Mouse (Mus musculus): ENCODE data around the gene Exoc5. TPM values are rescaled to one million over a fixed set of nuclear protein-coding genes. Genes with fewer than 3 reads are reported as not detected.

Exoc5 gene
- polyA plus RNA-seq, 2 experiments = 30.8 to 48.7 TPM

DNA sequence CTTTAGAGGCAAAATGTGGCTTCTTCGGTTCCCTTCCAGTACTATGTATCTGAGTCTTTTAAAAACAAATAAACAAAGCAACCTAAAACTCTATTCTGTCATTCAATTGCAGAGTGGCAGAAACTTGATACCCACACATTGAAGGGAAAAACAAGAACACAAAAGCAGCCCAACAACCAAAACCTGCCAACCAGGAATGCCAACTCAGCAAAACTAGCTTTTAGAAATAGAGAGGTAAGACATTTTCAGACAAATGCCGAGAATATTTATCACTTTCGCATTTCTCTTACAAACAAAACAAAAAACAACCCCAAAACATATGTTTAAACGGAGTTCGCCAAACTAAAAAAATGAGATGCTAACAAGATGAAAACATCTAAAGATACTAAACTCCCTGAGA lies 37.5 kb downstream of the Exoc5 start:
- Histone ChIP-seq H3K27ac (replicated peaks; ENCODE audit: low read depth, low read length) (no peak overlapping the region), H3K4me2 (replicated peaks; ENCODE audit: low read depth, low read length, severe bottlenecking) (no peak overlapping the region), H3K27me3 (ENCODE audit: control insufficient read depth, insufficient read depth, low read length) (no peaks in the 10 kb centered on the region), H3K36me3 (ENCODE audit: control insufficient read depth, insufficient read depth, low read length) (peaks cover 32% of the 10 kb centered on the region), H3K9me3 (ENCODE audit: control insufficient read depth, low read length) (no peaks in the 10 kb centered on the region), H3K4me1 (ENCODE audit: control insufficient read depth, insufficient read depth, low read length) (no peaks in the 10 kb centered on the region), H3K4me3 (replicated peaks; ENCODE audit: low read length) (no peak overlapping the region), H3K9ac (ENCODE audit: low read depth, low read length, severe bottlenecking) (no peak overlapping the region)
- no peak for ATAC-seq (ENCODE audit: low FRiP score, low read depth)
- 93% methylated on average over 5 of the region's 5 CpGs for WGBS
- DNase-seq (ENCODE audit: low spot score) = no peak
- no peak for TF ChIP-seq POLR2A (IDR thresholded peaks at IDR 0.05; ENCODE audit: borderline replicate concordance, extremely low read depth, insufficient read depth, insufficient read length)

DNA sequence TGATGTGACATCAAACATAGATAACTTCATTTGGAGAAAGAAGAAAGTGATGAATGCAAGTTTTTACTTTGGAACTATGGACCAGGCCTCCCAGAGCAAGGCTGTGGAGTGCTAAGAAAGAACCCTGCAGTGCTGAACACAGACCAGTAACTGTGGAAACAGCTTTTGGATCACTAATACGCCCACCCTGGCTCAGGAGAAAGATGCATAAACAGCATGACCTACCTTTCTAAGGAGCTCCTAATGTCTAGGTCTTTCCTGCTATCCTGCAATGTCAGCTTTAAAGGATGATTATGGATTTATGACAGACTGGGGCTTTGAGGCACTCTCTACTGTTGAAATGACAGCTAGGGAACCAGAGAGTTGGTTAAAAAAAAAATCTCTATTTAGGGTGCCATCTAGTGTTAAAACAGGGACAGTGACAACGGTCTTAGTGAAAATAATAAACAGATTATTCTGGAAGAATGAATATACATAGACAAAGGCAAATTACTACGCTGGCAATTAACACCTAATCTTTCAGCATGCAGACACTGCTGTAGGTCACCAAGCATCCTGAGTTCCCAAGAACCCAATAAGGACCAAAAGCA lies 38.6 kb downstream of the Exoc5 start:
- DNase-seq (ENCODE audit: low spot score) (no peak), ATAC-seq (ENCODE audit: low FRiP score, low read depth) (no peak)
- Histone ChIP-seq H3K4me3 (replicated peaks; ENCODE audit: low read length) (no peak overlapping the region), H3K36me3 (ENCODE audit: control insufficient read depth, insufficient read depth, low read length) (peaks cover 26% of the 10 kb centered on the region), H3K9me3 (ENCODE audit: control insufficient read depth, low read length) (no peaks in the 10 kb centered on the region), H3K4me2 (replicated peaks; ENCODE audit: low read depth, low read length, severe bottlenecking) (no peak overlapping the region), H3K9ac (ENCODE audit: low read depth, low read length, severe bottlenecking) (no peak overlapping the region), H3K27me3 (ENCODE audit: control insufficient read depth, insufficient read depth, low read length) (no peaks in the 10 kb centered on the region), H3K27ac (replicated peaks; ENCODE audit: low read depth, low read length) (no peak overlapping the region), H3K4me1 (ENCODE audit: control insufficient read depth, insufficient read depth, low read length) (no peaks in the 10 kb centered on the region)
- TF ChIP-seq POLR2A (IDR thresholded peaks at IDR 0.05; ENCODE audit: borderline replicate concordance, extremely low read depth, insufficient read depth, insufficient read length) = no peak
- 83% methylated on average over 3 of the region's 3 CpGs for WGBS

DNA sequence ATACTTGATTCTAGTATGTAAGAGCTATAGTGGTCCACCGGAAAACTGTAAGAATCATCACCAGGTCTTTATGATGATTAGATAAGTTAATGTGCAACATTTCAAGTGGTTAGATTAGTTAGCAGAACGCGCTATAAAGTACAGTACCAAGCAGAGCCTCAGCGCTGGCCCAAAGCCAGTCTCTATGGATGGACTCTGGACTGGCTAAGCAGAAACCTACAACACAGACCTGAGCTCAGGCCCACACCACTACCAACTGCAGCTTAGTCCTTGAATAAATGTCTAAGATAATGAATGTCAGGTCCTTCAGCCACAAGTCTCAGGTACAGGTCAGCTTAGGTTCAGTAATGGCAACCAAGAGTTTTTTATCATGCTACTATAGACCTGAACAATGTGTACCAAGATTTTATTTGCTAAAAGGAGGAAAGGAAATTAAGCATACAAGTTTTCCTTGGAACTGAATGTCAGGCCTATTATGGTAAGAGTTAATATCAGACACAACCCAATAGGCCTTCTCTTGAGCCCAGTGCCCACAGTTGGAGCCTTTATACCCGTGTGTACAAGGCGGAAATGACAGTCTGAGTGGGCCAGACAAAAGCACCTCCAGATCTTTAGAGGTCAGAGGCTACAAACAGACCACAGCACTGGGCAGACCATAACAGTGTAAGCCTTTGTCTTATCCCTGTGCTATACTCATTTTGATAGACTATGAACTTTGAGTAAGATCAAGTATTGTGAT lies 39.2 kb downstream of the Exoc5 start:
- H3K9ac ChIP-seq (ENCODE audit: low read depth, low read length, severe bottlenecking) = no peak overlapping the region
- no peaks in the 10 kb centered on the region for H3K27me3 ChIP-seq (ENCODE audit: control insufficient read depth, insufficient read depth, low read length)
- H3K27ac ChIP-seq (replicated peaks; ENCODE audit: low read depth, low read length) = no peak overlapping the region
- H3K4me3 ChIP-seq (replicated peaks; ENCODE audit: low read length) = no peak overlapping the region
- H3K4me2 ChIP-seq (replicated peaks; ENCODE audit: low read depth, low read length, severe bottlenecking) = no peak overlapping the region
- no peaks in the 10 kb centered on the region for H3K9me3 ChIP-seq (ENCODE audit: control insufficient read depth, low read length)
- no peak for TF ChIP-seq POLR2A (IDR thresholded peaks at IDR 0.05; ENCODE audit: borderline replicate concordance, extremely low read depth, insufficient read depth, insufficient read length)
- 94% methylated on average over 6 of the region's 6 CpGs for WGBS
- no peaks in the 10 kb centered on the region for H3K4me1 ChIP-seq (ENCODE audit: control insufficient read depth, insufficient read depth, low read length)
- ATAC-seq (ENCODE audit: low FRiP score, low read depth) (no peak), DNase-seq (ENCODE audit: low spot score) (no peak)
- H3K36me3 ChIP-seq (ENCODE audit: control insufficient read depth, insufficient read depth, low read length) = peaks cover 25% of the 10 kb centered on the region

DNA sequence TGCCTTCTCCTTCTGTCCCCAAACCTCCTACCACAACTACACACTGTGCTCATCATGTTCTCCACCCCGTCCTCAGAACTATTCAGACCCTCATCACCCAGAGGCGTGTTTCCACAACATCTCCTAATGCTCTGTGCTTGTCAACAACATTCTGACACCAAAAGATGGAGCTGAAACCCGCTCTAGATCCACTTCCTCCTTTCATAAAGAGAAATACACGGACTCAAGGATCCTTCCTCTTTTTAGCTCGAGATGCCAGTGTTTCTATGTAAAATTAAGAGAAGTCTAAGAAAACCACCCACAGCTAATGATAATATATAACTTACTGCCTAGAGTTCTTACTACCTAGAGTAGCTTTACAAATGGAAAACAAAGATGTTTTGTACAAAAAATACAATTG lies 46.7 kb downstream of the Exoc5 start:
- 91% methylated on average over 5 of the region's 5 CpGs for WGBS
- H3K36me3 ChIP-seq (ENCODE audit: control insufficient read depth, insufficient read depth, low read length) = peaks cover 41% of the 10 kb centered on the region
- no peak overlapping the region for H3K27ac ChIP-seq (replicated peaks; ENCODE audit: low read depth, low read length)
- H3K4me1 ChIP-seq (ENCODE audit: control insufficient read depth, insufficient read depth, low read length) = no peaks in the 10 kb centered on the region
- H3K4me3 ChIP-seq (replicated peaks; ENCODE audit: low read length) = no peak overlapping the region
- DNase-seq (ENCODE audit: low spot score) (no peak), ATAC-seq (ENCODE audit: low FRiP score, low read depth) (no peak)
- H3K9me3 ChIP-seq (ENCODE audit: control insufficient read depth, low read length) = no peaks in the 10 kb centered on the region
- no peak overlapping the region for H3K4me2 ChIP-seq (replicated peaks; ENCODE audit: low read depth, low read length, severe bottlenecking)
- no peak overlapping the region for H3K9ac ChIP-seq (ENCODE audit: low read depth, low read length, severe bottlenecking)
- H3K27me3 ChIP-seq (ENCODE audit: control insufficient read depth, insufficient read depth, low read length) = no peaks in the 10 kb centered on the region
- TF ChIP-seq POLR2A (IDR thresholded peaks at IDR 0.05; ENCODE audit: borderline replicate concordance, extremely low read depth, insufficient read depth, insufficient read length) = no peak

DNA sequence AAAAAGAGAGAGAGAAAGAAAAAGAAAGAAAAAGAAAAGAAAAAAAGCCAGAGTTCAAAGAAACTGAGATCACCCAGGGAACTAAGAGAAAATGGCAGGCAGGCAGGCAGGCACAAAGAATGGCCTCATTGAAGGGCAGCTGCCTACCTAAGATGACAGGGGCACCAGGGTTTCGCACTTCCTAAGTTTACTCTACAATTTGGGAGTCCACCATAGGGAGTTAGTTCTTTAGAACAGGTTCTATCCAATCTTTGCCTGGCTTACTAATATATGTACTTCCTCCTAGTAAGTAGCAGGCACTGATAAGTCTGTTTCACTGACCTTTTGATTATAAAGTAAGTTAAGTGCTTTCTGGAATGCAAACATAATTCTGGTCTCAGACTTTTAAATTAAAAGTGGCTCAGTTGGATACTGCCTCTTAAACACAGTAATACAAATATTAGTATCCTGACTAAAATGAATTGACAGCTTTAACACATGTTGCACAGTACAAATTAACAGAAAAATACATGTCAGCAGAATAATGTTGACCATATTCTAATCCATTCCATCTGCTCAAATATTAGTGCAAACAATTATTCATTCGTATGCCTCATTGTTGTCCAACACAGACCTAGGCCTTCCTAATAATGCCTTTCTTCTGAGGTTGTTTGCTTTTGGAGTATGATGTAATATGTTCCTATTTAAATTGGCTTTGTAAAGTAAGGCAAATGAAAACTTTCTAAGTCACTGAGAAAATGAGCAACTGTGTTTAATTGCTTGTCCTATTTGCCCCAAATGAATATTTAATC lies 57.9 kb downstream of the Exoc5 start:
- DNase-seq (ENCODE audit: low spot score) (no peak), ATAC-seq (ENCODE audit: low FRiP score, low read depth) (no peak)
- no peak for TF ChIP-seq POLR2A (IDR thresholded peaks at IDR 0.05; ENCODE audit: borderline replicate concordance, extremely low read depth, insufficient read depth, insufficient read length)
- no peak overlapping the region for H3K9ac ChIP-seq (ENCODE audit: low read depth, low read length, severe bottlenecking)
- no peak overlapping the region for H3K4me3 ChIP-seq (replicated peaks; ENCODE audit: low read length)
- no peak overlapping the region for H3K27ac ChIP-seq (replicated peaks; ENCODE audit: low read depth, low read length)
- no peaks in the 10 kb centered on the region for H3K27me3 ChIP-seq (ENCODE audit: control insufficient read depth, insufficient read depth, low read length)
- no peaks in the 10 kb centered on the region for H3K9me3 ChIP-seq (ENCODE audit: control insufficient read depth, low read length)
- H3K4me2 ChIP-seq (replicated peaks; ENCODE audit: low read depth, low read length, severe bottlenecking) = no peak overlapping the region
- no peaks in the 10 kb centered on the region for H3K4me1 ChIP-seq (ENCODE audit: control insufficient read depth, insufficient read depth, low read length)
- WGBS = 75% methylated on average over 2 of the region's 2 CpGs
- H3K36me3 ChIP-seq (ENCODE audit: control insufficient read depth, insufficient read depth, low read length) = peaks cover 6% of the 10 kb centered on the region
